Mouse (Mus musculus) heart, adult 9 months (tissue): ENCODE data around the gene 4930558K02Rik.

Experiments used
- DNase-seq, 2 experiments: peaks; one replicate each; pipeline ENCODE4 v3.0.0; 2022; ENCODE audit warnings: low spot score in 2 of 2

The 4930558K02Rik gene

DNA sequence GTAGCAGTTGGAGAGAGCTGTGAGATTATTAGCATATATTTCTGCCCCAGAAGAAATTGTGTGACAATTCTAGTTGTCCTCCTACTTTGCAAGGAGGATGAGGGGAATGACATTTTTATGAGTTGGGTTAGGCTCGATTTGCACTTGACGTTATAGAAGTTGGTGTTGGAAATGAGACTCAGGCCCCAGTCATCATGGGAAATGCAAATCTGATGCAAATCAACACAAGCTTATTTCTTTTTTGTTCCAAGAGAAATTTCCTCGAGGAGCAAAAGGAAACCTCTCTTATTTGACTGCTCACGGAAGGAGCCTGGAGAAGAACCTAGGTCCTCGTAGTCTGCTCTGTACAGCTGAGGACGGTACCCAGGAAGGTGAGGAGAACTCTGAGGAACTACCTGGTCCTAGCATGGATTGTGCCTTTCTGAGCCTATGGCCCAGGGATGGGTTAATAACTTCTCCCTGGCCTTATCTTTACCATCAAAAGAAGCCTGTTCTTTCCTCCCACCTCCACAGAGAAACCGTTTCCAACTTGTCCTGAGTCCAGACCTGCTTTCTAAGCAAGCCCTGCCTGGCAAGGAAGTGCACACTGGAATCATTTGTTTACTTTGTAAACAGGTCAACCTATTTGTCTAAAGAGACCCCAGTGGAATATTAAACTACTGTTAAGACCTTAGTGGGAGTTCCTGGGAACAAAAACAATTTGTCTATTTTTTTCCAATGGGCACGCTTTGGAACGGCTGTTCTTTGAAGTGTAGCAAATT is 76.6 kb downstream of the 4930558K02Rik start:
- no peak for DNase-seq

- no peak for DNase-seq
Observed at GRCm38 (mm10) chr1:161900129-161900528, 79.3 kb downstream of the 4930558K02Rik start.

DNA sequence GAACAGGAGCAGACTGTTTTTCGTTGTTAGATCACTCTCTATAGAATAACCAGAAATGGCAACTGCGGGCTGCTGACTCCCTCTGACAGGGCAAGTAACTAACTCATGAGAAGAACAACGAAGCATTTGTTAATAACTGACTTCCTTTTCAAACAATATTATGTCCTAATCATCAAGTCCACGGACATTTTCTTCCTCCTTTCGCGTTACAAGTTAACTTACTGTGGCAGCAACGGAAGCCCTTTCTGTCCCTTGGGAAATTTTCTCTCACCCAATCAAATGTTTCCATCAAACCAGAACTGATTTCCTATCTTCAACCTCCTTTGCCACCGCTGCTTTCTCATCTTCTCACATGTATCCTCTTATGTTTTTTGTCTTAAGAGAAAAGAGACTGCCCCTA is 82.2 kb downstream of the 4930558K02Rik start:
- DNase-seq, result no peak

DNA sequence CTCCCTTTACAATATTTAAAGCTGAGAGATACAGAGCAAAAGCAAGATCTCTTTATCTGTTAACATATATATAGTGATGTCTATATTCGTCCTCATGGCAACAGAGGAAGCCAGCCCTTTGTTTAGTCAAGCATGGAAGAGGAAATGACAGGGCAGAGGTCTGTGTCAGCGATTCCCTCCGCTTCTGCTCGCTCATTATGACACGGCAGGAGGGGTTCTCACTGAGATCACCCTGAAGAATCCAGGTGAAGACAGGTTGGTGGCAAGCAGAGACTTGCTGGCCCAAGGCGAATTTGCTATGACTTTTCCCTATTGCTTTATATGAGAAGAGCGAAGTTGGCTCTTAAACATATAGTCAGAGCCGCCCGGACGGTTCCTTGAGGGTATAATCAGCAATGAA is 83.3 kb downstream of the 4930558K02Rik start:
- DNase-seq, result no peak

DNA sequence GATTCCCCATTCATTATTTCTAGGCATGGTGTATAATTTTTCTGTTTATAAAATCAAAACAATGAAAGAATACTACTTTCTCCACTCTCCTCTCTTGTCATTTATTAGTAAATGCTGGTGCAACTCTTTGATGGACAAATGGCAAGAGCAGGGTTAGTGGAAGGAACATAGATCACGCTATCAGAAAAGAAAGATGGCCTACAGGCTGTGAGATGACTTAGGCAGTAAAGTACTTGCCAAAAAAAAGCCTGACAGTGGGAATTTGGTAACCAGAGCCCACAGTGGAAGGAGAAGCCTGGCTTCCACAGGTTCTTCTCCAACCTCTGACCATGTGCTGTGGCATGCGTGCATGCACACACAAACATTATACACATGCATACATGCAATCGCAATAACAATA is 84.4 kb downstream of the 4930558K02Rik start:
- DNase-seq, result no peak

DNA sequence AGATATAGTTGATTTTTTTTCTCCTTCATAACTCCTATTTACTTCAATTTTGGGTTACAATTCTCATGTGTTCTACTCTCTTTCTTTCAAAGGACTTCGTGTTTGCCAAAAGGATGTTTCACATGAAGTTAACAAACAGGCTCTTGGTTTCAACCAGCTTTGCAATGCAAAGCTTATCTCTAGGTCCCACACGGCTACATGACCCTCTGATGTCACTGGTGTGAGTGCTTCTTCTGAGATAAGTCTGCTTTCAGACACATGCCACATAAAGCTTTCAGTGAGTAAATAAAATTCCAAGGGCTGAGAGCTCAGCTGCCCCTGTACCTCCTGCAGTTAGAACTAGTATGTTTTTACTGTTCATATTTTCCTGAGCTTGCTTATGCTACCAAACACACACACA is 84.9 kb downstream of the 4930558K02Rik start:
- DNase-seq, result no peak

DNA sequence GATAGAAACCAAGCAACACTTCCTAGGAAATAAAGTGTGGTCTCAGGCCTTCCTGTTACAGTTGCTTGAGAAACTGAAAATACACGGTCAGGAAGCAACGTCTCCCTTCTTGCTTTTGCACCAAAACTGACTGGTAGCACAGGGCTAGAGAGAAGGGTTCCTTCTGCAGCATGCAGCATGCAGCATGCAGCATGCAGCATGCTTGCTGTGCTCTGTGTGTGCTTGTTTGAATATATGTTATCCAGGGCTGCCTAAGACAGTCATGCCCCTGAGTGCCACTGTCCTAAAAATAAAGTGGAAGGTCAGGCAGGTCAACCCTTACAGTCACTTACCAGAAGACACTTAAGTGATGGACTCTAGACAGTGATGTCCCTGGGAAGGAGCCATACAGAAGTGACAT is 85.3 kb downstream of the 4930558K02Rik start:
- DNase-seq, result no peak
